Mouse (Mus musculus): ENCODE measurements at regions not wholly inside any gene's neighbourhood (a gene's known extent, or its start where the extent isn't known, plus 50 kb on each side); places are given as distances from the start of the nearest gene placed in this dataset.

DNA sequence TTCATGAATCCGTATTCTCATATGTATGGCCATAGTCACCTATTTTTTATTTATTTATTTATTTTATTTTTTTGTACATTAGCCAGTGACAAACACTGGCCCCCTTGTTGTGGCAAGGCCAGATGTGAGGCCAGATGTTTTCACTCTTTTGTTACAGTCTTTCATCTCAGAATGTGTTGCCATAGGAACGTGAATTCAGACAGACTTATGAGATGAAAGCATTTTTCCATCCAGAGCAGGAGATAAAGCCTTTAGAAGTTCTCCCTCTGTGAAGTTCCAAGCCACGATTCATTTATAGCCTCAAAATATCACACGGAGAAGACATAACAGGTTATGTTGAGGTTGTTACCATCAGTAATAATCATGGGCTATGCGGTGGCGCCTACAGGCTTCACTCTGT lies 220.9 kb downstream of the Arpp21 start:
- no peak for DNase-seq (ENCODE audit: low spot score)

DNA sequence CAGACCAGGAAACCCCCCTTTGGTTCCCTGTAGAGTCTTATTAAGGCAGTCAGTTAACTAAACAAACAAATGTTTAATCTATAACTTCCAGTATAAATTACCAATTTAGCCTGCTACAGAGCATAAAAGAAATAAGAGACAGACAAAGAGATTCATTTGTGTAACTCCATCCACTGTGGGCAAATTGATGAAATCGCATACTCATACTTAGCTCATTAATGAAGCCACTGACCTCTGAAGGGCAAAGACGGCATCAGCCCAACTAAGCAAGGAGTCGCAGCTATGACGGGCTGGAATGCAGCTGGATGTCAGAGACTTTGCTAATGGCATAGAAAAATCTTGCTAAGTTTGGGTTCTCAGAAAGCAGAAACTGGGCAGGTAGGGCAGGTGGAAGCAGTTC lies 241.3 kb downstream of the Arpp21 start:
- no peak for DNase-seq (ENCODE audit: low spot score)

DNA sequence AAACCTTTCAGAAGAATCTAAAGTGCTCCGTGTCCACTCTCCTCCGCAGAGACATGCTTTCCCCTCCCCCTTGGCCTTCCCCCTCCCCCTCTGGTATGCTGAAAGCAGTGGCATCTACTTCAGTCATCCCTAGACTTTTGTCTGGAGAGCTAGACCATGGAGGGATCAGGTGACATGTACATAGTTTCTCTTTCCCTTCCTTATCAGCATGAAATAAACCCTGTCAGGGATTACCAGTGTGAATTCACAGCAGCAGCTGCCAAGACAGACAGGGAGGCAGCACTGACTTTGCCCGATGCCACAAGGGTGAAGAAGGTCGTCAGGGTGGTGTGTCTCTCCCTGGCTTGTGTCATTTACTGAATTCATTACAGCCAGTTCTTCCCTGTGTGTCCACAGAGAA lies 241.9 kb downstream of the Arpp21 start:
- no peak for DNase-seq (ENCODE audit: low spot score)

DNA sequence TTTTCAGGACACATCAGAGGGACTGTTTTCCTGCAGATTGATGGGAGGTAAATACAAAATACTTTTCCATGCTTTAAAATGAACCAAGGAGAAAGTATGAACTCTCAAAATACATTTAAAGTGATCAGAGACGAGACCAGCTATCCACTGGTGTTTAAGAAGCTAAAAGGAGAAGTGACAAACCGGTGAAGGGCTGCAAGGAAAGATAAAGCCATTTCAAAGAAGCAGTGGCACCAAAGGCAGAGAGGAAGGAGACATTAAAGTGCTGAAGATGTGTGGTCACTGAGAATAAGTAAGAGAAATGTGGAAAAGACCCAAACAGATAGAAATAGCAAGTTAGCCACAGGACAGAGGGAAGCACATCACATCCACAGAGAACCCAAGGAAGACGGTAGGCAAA lies 245.7 kb downstream of the Arpp21 start:
- DNase-seq (ENCODE audit: low spot score), result no peak

DNA sequence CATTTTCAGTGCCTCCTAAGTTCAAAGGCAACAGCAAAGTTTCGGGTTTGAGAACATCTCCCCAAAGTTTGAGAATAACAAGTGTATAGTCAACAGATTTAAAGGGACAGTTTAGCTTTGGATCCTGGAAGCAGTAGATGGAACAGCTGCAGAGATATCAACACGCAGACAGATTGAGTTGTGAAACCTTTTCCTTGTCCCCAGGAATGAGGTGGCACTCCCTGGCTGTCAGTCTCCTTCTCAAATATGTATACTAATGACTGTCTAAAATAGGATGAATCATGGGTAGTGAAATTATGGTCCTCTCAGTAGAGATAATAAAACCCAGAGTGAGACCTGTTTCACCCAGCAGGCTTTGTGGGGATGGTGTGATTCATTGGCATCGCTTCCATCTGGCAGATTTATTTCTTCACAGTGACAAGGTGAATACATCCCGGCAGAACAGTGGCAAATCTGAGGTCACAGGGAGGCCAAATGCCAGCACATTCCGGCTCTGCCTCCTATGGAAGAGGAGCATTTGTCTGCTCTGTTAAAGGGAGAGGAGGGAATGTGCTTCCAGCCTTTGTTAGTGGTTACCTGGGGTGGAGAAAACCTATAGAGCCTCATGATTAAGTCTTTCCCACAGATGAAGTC lies 272.2 kb downstream of the Arpp21 start:
- no peak for DNase-seq (ENCODE audit: low spot score)

DNA sequence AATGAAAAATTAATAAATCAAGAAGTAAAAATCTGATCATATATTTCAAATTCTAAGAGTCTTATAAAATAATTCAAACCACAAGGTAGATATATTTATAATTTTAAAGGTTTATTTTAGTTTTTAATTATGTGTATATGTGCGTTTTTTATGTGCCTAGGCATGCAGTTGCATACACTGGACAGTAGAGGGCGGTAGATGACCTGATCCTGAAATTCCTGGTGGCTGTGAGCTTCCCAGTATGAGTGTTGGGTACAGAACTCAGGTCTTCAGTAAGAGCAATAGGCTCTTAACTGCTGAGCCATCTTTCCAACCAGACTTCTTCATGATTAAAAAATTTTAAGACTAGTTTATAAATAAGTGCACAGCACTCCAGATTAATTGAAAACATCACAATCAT lies 267.7 kb upstream of the Stac start:
- no peak for DNase-seq (ENCODE audit: low spot score)

DNA sequence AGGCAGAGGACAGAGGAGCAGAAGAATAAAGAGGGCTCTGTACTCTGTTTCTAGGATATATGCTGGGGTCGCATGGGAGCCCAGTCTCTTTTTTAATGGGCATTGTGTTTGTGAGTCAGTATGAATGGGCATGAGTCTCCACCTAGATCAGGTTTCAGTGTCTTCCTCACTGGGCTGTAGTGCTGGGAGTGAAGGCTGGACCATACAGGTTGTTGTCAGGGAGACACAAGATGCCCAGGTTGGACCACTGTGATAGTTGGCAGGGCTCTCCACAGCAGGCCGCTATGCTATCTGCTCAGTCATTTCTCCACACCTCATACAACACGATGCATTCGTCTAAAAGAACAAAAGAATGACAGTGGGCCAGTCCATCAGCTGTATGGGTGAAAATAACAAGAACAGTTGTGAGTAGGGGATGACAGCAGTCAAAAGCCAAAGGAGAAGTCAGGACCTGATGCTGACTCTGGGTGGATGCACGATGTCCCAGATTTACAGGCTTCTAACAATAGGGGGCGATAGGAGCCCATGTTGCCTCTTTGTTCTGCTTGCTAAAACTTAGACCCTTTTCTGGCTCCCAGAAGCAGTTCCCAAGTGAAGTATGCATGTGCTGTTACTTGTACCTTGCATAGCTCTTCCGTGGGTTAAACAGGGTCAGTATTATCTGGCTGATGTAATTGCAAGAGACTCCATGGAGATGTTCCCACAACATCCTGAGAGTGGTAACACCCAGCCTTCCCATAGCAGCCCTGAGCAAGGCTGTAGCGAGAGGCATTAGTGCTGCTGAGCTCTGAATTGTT lies 249.3 kb upstream of the Stac start:
- DNase-seq (ENCODE audit: low spot score), result no peak

DNA sequence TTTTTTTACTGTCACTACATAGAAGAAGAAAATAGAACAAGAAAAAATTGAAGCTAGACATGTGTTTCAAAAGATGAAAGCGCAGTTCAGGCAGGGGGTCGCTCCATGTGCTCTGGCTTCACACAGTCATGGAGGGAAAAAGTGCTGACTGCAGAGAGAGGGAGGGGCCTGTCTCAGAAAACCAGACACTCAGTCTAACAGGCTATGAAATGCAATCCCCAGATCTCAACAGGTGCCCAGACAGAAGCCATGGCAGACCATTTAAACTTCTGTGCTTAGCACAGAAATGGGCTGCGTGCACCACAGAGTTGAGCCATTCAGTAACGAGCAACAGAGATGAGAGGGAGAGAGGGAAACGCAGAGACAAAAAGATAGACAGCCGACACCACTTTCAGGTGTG lies 242.3 kb upstream of the Stac start:
- DNase-seq (ENCODE audit: low spot score), result no peak

DNA sequence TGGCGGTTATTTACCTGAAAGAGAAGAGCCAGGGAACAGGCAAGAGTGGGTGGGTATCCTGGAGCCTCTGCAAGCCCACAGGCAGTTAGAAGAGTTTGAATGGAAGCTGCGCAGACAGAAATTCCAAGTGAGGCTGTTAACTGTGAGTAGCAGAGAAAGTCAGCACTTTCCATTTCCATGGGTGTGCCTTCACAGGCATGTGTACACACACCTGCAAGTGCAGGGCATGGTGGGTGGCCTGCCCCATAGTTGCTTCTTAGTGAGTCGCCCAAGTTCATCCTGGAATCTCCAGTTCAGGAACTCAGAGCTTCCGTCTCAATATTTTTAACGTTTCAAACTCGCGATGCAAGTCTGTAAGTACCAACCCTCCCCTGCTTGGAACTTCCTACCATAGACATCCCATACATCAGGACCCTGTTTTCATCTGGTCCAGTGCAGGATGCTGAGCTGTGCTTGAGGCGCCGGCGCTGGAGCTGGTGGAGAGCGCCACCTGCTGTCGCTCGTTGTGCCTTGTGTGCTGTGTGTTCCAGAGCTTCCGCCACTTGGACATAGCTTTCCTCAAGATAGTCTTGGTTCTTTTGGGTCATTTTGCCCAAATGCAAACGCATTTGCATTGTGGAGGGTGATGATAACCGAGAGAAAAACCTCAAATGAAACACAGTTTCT lies 228.3 kb upstream of the Stac start:
- DNase-seq (ENCODE audit: low spot score), result peak; percentile 49

DNA sequence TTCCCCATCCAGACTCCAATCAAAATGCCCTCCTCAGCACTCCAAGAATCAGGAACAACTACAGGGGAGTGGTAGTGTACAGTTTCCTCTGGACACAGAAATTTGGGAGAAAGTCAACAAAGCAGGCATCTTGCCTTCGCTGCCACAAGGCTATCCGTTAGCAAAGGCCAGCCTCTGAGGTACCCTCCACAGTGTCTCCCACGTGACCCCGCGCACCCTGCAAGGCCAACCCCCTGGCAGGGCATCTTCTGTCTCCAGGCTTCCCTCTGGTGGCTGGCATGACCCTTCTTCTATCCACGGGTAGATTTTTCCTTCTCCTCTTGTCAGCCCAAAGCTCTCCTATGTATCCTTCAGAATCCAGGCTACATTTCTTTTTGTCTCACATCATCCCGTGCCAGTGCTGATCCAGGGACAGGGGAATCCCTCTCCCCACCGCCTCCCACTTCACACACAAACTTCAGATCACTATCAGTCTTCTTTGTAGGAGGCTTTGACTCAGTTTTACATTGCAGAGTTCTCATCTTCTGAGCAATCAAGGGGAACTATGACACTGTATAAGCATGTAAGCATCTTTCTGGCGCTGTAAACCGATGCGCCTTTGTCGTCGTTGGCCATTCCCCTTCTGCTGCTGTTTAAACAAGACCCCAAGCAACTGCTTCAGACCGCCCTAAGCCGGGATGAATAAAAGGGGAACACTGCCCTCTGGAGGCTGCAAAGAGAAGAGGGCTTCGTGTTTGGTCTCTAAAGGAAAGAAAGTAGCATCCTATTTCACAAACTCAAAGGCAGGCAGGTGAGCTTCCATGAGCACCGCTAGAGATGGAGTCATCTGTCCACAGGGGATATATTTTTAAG lies 226.8 kb upstream of the Stac start:
- DNase-seq (ENCODE audit: low spot score), result peak; percentile 15

DNA sequence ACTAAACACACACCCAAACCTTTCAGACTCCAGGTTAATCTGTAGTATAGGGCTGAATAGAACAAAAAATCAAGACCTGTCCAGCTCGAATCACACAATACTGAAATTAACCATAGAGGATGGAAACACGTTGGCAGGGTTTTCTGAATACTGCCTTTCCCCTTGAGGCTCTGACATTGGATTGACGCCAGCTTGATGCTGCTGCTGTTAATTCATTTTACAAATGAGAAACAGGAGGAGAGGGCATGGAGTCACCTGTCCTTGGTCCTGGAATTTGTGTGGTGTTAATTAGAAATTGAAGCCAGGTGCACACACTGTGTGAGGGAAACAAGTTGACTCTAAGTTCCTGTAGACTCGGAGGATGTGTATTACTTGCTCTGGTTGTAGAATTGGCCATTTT lies 218.7 kb upstream of the Stac start:
- DNase-seq (ENCODE audit: low spot score), result no peak

DNA sequence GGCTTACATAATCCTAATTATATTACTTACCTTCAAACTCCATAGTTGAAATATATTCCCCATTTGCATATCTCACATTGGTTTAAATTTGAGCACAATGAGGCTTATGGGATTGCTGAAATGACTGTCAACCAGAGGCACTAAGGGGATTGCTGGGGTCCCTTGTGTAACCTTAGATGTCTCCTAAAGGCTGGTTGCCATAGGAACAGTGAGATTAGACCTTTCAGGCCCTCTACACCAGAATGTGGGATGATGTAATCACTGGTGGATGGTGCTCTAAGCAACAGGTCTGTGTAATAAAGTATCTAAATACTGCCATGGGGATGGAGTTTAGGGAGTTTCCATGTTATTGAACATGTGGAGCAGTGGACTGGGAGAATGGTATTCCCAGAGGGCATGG lies 210.0 kb upstream of the Stac start:
- no peak for DNase-seq (ENCODE audit: low spot score)

DNA sequence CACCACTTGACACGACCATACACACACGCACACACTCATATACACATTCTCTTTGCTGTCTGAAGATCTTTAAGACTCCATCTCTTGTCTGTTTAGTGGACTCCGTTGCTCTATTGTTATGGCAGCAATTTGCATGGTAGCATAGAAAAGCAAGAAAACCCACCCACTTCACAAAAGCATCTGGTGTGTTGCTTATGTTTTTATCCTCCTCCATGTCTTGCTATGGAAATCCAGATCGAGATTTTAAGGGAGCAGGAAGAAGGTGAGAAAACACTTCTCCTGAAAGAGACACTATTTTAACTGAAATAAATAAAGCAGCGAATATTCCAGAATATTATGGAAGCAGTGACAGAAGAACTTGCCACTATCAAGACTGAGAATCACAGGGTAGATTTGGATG lies 207.5 kb upstream of the Stac start:
- no peak for DNase-seq (ENCODE audit: low spot score)

DNA sequence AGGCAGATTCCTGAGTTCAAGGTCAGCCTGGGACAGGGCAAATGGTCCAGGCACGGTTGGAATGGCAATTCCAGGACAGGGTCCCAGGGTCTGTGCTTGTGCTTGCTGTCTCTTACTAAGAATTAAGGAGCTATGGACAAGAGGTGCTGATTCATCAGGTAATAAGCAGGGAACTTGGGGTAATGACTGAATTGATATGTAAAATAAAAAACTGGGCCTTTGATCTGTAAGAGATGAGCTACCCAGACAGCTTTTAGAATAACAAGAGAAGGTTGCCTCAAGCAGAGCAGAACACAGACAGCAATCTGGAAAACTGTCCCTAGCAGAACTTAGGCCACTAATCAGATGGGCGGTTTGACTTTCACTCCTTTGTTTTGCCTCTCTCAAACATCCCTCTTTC lies 189.6 kb upstream of the Stac start:
- DNase-seq (ENCODE audit: low spot score), result no peak

DNA sequence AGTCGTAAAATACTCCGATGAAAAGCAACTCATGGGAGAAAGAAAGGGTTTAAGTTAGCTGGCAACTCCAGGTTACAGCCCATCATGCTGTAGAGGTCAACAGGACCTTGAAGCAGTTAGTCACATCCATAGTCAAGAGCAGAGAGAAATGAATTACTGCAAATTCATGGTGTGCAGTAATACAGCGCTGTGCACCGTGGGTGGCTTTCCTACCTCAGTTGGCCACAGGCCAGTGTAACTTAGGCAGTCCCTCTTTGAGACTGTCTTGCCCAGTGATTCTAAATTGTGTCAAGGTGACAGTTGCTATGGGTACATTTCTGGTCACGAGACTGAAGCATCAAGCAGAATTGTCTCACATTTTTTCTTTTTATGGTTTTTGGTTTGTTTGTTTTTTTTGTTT lies 186.7 kb upstream of the Stac start:
- DNase-seq (ENCODE audit: low spot score), result no peak

DNA sequence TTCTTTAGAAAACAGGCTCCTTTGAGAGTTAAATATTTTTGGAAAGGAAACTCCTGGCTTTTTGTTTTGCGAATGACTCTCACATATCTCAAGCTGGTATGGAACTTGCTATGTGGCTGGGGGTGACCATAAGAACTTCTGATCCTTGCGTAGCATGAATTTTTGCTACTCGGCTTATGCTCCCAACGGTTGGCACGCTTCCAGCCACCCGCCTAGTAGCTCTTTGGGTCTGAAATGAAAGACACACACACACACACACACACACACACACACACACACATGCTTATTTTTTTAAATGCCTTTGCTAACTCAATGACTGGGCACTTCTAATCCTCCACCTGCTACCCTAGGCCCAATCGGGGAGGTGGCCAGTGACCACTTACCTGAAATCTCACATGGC lies 180.3 kb upstream of the Stac start:
- no peak for DNase-seq (ENCODE audit: low spot score)

DNA sequence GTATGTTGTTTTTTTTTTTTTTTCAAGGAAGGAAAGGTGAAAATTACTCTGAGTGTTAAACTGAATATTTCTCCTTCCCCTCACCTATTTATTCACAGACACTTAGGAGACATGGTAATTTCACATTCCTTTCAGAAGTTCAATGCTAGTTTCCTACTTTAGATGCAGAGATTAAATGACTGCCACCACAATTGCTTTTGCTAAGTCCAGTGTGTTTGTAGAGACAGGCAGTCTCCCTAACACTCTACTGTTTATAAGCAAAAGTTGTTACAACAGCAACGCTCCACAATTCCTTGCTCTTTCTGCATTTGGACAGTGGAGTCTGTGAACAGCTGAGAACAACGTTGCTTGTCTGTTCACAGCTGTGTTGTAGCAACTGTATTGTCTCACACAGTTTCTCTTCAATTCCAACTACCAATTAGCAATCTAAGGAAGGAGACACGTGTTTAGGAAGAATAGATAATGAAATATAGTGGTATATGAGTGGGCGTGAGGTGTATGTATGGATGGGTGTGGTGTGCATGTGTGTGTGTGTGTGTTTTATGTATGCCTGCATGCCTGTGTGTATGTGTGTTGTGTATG lies 179.7 kb upstream of the Stac start:
- DNase-seq (ENCODE audit: low spot score), result no peak

DNA sequence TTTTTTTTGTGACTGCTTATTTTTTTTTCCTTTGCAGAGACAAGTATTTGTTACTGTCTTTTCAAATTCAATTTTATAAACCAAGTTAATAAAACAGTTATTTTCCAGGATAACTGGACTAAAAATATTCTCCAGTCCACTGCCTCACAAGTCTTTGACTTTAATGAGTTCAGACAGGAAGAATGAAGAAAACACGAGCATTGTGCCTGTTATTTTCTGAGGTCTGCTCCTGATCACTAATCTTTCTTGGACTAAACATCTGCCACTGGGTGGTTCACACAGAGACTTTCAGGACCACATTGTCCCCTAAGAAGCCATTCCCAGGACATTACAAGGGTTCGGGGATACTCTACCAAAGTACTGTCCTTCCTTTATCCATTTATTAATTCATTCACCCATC lies 167.9 kb upstream of the Stac start:
- no peak for DNase-seq (ENCODE audit: low spot score)

DNA sequence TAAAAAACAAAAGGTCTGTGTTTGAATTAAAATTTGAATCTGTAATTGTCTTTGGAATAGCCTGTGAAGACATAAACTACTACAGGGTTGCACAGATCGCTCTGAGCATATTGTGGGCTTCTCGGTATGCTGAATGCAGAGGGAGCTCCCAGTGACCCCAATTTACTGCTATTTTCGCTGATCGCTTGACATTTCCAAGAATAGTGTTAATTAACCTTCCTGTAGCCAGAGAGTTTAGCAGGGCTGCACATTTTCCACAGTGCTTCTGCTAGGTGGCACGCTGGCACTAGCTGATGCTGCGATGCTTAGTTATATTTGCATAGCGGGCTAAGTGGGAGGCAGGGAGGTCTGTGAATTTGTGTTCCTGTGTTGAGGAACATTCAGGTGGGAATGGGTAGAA lies 164.8 kb upstream of the Stac start:
- DNase-seq (ENCODE audit: low spot score), result no peak

DNA sequence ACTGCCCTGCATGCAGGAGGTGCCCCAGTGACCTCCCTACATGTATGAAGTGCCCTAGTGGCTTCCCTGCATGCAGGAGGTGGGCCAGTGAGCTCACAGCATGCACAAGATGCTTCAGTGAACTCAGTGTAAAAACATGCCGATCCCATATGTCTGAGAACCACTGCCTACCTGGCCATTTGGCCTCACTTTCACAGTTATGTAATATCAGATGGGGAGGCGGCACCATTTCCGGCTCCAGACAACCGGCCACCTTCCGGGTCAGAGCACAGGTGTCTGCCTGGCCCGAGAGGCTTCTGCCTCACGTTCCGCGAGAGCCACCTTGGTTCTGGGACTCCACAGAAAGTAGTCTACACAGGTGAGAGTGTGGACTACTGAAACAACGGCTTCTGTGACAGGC lies 156.2 kb upstream of the Stac start:
- no peak for DNase-seq (ENCODE audit: low spot score)

DNA sequence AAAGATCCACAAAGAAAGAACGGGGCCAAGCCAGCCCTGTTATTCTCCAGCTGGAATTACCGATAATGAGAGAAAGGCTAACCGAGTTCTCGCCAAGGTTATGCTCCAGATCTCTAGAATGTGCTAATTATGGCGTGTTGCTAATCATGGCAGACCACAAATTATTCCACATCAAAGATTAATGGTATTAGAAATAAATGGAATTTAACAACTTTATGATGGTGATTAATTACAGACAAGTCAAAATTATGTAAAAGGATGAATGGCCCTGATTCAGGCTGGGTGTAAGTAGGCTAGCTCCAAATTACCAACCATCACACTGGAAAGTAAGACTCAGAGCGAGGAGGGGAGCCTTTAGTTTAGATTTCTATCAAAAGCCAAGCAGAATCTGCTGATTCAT lies 151.0 kb upstream of the Stac start:
- no peak for DNase-seq (ENCODE audit: low spot score)

Data from testis, postnatal 14 days (tissue).